Mouse (Mus musculus) gastrocnemius, postnatal 25 days (tissue): ENCODE data around the gene Fbxl21. TPM values are rescaled to one million over a fixed set of nuclear protein-coding genes. Genes with fewer than 3 reads are reported as not detected.

ENCODE experiments used
- DNase-seq: peaks from one replicate; pipeline ENCODE4 v3.0.0; 2022
- total RNA-seq, 2 experiments: library from RNA; stranded (reverse); gene quantifications; 1 replicate in 1 of 2; 2 replicates in 1 of 2; pipeline ENCODE4 v1.2.3; 2021

The Fbxl21 gene
- total RNA-seq, 2 experiments from 2014 or later: 0.51 TPM; not detected in 1

DNA sequence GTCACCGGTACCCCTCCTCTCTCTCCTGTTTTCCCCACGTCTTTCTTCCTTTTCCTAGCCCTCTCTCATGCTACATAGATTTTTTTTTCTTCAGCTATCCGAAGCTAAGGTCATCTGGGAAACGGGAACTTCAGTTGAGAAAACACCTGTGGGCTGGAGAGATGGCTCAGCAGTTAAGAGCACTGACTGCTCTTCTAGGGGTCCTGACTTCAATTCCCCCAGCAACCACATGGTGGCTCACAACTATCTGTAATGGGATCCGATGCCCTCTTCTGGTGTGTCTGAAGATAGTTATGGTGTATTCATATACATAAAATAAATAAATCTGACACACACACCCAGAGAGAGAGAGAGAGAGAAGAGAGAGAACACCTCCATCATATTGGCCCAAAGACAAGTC is 13.3 kb downstream of the Fbxl21 start:
- DNase-seq: no peak

DNA sequence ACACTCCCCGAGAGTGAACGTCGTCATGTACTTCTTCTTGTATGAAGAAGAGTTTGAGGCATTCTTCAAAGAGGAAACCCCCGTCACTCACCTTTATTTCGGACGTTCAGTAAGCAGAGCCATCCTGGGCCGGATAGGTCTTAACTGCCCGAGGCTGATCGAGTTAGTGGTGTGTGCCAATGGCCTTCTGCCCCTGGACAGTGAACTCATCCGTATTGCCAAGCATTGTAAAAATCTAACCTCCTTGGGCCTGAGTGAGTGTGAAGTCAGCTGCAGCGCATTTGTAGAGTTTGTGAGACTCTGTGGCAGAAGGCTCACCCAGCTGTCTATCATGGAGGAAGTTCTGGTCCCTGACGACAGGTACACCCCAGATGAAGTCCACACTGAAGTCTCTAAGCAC is 14.8 kb downstream of the Fbxl21 start:
- DNase-seq: no peak

DNA sequence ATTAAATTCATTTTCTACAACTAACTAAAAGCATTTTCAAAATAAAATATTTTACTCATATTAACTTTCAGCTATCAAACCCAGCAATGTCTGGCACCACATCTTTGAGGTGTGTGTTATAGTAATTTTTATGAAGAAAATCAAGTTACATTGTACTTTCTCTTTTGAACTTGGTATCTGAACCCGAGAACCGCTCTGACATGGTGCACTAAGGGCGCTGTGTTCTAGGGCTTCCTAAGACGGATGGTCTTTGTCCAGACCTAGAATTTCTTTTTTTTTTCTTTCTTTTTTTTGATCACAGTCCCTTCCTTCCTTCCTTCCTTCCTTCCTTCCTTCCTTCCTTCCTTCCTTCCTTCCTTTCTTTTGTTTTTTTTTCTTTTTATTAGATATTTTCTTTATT is 17.6 kb downstream of the Fbxl21 start:
- DNase-seq: no peak

DNA sequence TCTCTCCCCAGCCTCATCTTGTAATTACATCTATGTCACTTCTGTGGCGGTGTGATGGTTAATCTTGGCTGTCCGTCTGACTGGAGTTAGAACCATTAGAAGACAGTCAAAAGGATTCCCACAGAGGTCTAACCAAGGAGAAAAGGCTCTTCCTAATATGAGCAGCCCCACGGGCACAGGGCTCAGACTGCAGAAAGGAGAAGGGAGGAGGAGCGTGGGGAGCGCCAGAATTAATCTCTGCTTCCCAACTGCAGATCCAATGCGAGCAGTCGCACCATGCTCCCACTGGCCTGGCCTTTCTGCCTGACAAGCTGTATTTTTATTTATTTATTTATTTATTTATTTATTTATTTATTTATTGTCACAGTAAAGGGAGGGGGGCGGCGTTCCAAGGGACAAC is 21.5 kb downstream of the Fbxl21 start:
- no peak for DNase-seq

DNA sequence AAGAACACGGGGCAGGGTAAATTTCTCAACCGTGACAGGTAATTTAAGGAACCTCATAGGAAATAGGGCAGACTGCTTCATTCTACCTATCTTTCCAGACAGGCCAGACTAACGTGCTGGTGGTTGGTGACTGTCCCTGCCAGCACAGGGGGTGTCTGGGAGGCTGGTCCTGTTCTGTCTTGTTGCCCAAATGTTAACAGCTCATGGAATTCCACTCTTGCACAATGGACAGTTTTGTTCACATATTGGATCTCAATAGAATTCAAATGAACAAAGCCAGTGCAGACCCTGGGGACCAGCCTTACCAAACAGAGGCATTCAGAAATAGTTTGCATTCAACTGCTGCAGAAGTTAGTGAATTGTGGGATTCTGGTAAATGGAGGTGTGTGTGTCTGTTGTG is 22.7 kb downstream of the Fbxl21 start:
- DNase-seq: no peak

DNA sequence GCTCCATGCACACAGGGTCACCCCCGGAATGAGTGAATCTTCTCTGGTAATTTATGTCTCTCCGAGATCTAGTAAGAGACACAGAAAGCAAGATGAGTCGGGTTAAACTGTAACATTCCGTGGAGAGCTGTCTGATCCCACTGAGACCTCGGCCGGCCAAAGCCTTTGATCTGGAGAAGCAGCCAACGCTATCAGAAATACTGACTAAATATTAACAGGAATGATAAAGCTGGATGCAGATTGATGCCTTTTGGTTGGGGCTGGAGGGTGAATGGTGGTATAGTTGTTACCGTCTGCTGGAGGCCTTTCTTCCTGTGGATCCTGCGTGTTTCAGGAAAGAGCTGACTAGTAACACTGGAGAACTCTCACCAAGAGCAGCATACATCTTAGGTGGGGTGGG is 26.1 kb downstream of the Fbxl21 start, which contains the start of gene Lect2:
TSS of gene Lect2 (minus strand) at position 102 of the 400 bp plus-strand sequence.
- no peak for DNase-seq

DNA sequence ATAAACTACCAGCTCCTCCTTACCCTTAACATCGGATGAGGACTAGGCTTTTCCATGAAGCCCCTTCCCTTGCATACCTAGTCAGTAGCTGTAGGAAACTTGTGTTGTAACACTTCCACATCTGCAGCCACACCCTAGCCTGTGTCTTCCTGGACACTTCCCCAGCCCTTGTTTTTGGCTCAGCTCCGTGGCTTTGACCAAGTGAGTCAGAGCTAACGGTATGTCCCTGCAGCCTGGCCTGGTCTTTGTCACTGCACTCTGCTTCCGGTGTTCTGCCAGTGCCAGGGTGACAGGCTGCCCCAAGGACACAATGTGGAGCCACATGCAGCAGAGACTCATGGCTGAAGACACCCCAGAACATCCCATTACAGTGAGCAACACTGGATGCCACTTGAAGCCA is 27.1 kb downstream of the Fbxl21 start:
- peak; percentile 59 for DNase-seq

DNA sequence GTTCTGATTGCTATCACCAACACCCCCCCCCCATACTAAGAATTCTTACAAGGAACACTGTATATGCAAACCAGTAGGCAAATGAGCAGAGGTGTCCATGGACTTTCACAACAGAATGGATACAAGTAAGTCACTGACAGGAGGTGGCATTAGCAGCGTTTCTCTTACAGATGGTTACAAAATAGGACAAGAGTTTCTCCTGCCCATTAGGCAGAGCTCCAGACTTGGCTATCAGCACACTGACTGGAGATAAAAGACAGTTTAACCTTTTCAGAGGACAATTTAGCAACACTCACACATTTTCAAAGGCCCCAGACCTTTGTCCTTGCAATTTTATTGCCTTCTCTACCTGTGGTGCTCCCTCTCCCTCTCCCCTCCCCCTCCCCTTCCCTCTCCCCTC is 28.3 kb downstream of the Fbxl21 start:
- no peak for DNase-seq

DNA sequence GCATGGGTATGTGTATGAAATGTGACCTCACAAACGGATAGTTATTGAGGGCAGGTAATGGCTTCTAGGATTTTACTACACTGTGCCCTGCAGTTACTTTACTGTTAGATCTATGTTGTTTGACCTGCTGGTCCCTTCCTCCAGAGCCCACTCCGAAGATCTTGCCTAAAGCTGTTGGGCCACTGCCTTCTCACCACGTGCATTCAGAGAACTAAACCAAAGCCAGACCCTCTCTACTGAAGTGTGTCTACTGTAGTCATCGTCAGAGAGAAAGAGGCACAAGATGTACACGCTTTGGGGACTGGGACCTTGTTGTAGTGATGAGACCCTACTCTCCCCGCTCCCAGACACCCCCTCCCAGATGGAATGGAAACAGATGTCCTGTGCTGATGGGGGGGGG is 29.4 kb downstream of the Fbxl21 start:
- DNase-seq: no peak

DNA sequence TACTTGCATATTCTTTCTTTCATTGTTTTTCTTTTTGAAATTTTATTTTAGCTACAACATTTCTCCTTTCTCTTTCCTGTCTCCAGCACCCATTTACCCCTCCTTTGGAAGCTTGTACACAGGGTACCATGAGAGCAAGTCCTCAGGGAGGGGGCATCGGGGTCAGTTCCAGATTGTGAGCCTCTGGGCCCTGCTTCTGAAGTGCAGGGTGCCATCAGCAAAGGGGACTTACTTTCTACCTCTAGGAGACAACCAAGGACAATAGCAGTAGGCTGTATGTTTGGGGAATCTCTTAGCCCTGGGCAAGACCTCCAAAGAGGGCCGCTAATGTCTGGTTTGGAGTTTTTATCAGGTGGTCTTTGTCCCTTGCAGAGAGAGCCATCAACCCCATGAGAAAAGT is 31.7 kb downstream of the Fbxl21 start:
- DNase-seq: no peak

DNA sequence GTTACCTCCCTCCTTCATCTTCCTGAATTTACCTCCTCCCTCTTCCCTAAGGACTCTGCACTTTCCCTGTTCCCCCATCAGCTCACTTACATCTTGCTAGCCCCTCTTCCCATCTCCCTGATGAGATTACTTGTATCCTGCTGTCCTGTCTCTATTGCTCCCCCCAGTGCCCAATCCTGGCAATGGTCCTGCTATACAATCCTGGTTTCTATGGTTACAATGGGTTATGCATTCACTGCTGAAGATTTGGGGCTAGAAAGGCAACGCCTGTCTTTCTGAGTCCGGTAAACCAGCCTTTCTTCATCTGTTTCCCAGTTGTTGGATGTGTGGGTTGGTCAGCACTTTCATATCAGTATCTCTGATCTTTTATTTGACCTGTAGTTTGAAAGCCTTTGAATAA is 32.1 kb downstream of the Fbxl21 start:
- no peak for DNase-seq

DNA sequence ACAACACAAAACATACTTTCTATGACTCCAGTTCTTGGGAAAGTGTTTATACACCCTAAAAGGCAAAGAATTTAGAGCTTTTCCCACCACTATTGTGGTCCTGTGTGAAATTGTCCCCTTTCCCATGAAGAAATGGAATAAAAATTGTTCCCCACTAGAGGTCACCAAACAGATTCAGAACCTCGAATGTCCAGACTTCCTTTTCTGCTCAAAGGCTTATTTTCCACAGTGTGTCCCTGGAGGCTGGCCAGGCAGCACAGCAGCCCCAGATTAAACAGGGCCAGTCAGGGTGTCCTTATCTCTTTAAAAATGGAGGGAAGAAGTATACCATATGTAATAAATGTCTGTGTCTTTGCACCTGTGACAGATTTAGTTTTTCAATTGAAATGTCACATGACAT is 33.7 kb downstream of the Fbxl21 start:
- DNase-seq: peak; percentile 35

DNA sequence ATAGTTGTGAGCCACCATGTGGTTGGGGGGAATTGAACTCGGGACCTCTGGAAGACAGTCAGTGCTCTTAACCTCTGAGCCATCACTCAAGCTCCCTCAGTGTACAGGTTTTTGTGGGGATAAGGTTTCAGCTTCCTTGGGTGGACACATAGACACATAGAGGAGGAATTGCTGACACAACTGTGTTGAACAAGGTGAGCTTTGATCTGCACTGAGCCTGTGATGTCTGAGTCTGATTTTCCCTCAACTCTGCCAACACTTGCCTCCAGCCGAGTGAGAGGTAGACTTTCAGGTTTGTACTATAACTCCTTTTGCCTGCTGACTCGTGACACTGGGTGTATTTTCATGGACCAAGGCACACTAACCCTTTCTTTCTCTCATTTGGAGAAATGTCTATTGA is 34.4 kb downstream of the Fbxl21 start:
- DNase-seq: no peak

DNA sequence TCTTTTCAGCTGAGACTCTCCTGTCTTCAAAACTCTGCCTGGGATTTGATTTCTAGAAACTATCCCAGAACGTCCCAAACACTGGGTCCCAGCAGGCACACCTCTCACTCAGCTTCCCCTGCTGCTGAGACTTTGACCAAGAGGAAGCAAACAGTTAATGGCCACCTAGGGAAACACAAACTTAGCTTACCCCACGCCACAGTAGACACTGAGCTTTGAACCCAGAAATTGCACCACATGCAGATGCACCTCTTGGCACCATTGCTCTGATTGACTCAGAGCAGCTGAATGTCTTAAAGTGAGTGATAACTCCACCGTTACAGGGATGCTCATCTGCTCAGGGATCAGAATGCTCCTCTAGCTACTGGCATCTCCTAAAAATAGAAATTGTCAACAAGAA is 36.5 kb downstream of the Fbxl21 start:
- no peak for DNase-seq

DNA sequence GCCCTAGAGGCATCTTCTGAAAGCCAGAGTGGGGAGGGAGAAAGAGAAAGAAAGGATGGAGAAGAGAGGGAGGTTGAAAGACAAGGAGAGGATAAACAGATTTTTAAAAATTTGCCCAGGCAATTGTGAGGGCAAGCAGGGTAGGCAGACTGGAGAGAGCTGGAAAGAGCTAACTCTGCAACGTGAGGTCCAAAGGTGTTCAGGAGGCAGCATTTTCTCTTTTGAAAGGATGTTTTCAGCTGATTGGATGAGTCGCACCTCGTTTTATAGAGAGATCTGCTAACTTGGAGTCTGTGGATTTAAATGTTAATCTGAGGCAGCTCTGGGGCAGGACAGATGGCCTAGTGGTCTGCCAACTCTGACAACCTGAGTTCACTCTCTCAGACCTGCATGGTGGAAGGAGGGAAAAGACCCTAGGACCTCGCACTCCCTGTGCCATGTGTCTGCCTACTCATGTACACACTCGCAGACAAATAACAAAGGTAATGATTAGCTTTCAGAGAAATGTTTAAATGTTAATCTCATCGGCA is 37.6 kb downstream of the Fbxl21 start:
- DNase-seq: no peak

DNA sequence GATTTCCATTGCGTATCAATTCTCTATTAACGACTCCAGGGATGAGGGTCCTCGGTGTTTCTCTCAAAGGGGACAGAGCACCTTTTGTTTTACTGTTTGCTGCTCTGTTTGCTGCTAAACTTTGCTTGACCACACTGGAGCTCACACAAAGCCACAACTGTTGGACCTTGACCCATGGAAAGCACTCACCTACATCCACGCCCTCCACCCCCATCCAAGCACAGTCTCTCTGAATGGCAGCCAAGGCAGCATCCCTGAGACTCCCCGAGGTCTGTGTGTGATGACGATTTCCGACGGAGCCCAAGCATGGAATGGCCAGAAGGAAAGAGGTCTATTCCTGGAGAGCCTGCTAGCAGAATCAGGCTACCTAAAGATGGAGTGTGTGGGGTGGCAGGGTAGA is 38.9 kb downstream of the Fbxl21 start:
- no peak for DNase-seq

DNA sequence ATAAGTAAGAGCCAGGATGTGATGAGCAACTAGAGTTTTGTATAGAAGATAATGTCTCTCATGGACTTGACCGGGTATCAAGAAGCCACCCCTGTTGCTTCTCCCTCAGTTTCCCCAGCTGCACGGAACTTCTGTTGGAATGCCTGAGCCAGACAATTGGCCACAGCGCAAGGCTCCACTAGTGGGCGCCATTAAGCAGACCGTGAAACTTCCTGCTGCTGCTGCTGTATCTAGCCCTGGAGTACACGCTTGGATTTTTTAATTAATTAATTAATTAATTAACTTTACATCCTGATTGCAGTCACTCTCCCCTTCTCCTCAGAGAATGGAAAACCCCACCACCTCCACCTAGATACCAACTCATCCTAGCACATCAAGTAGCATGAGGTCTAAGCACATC is 40.8 kb downstream of the Fbxl21 start:
- no peak for DNase-seq

DNA sequence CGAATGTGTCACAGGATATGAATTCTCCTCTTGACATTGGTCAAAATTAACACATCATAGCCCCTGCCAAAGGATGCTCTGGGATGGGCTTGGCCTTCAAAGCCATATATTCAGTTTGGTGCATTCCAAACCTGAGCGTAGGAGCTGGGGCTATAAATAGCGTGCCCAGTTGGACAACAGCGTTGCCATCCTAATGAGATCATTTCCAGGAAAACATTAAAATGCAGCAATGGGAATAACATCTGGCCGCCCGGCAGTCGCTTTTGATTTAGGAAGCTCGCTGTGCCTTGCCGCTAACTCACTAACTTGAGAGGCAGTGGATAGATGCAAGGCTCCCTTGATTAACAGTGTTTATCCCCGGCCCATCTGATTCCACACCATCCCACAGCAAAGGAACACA is 44.1 kb downstream of the Fbxl21 start:
- peak; percentile 36 for DNase-seq

DNA sequence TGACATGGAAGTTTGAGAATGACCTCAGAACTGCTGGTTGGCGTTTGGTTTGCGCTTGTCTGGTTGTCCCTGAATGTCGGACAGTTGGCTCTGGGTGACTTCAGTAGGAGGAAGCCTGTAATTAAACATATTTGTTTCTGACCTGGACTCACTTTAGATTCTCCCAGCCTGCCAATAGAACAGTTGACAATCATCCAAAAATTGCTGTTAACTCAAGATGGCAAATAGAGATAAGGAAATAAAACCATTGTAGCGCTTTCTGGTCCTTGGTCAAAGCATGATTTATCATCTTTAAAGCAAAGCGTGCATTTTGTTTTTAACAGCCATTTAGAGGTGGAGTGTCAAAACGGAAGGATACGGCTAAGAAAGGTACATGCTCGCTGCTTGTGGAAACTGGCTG is 49.4 kb downstream of the Fbxl21 start:
- DNase-seq: no peak

DNA sequence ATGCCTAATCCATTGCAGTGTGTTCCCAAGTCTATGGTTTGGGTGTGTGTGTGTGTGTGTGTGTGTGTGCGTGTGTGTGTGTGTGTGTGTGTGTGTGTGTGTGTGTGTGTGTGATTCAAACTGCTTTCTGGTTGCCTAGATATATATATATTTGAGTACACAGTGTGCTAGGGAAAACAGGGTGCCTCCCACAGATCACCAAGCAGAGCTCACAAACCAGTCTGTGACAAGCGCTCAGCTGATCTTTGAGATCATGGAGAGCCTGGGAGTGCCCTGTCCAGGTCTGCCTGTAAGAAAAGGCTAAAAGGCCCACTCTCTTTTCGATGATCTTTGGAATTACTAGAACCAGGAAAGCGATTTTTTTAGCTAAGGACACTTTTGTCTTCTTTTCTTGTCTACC is 52.8 kb downstream of the Fbxl21 start:
- no peak for DNase-seq

DNA sequence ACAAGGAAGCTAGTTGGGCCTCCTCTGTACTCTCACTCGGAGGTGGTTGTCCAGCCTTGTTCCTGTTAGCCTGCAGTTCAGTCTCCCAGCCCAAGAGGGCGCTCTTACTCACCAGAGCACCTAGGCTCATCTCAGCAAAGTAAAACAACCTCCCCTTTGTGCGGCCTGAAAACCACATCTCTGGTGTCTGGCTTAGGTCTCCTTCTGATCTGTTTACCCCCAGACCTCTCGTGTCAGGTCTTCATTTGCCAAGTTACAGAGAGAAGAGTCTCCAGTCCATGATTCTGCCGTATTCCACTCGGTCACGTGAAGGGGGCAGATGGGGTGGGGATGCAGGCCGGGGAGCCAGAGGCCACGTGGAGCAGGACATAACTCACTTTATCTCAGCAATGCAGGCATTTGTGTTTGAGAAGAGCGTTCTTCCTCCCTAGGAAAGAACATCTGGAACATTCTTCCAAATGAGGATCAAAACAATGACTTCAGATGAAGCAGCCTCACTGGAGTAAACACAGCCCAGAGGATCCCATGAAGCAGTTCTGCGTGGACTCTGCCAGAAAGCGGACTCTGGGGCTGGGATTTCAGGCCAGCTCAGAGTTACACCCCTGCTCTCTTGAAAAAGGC is 53.5 kb downstream of the Fbxl21 start:
- DNase-seq: peak; percentile 62

DNA sequence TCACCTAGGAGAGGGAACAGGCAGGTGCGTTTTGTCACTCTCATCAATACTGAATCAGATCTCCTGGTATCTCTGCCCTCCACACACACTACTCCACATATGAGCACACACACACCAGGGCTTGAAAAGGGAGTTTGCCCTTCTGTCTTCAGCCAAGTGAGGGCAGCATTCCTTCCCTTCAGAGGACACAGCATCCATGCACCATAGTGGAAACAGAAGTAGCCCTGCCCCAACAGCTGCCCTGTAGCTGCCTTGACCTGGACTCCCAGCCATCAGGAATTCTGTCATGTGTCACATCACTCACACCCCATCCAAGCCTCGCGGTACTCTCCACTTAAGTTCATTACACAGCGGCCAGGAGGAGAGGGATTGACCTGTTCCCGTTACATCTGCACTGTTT is 55.8 kb downstream of the Fbxl21 start:
- DNase-seq: no peak

DNA sequence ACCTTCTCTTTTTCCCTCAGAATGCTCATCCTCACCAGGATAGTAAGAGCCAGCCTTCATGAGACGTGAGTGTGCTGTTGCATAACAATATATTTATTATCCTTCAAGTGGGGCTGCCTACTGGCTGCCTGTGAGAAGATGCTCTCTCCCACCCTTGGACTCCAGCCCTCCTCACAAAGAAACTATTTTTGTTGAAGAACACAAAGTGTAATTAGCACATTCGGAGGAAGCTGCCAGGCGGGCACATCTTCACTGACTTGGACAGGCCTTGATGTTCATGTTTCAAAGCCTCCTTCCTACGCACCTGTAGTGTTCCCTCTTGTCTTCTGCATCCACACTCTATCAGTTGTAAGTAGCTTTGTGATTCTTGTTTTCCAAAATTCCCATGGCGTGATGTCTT is 58.2 kb downstream of the Fbxl21 start:
- DNase-seq: no peak

DNA sequence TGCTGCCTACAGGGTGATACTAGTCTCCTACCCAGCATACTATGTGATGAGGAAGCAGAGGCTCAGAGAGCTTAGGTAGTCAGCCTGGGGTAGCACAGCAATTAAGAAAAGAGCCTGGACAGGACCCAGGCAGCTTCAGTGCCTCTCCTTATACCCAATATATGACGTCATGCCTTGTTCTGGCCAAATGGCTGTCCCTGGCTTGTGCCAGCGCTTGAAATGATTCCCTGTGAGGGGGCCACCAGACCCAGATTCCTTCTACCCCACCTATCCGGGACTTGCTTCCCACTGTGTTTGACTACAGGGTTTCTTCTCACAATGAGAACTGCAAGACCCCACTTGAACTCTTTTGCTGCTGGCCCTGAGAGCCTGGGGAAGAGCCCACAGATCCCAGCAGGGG is 59.2 kb downstream of the Fbxl21 start:
- DNase-seq: no peak

DNA sequence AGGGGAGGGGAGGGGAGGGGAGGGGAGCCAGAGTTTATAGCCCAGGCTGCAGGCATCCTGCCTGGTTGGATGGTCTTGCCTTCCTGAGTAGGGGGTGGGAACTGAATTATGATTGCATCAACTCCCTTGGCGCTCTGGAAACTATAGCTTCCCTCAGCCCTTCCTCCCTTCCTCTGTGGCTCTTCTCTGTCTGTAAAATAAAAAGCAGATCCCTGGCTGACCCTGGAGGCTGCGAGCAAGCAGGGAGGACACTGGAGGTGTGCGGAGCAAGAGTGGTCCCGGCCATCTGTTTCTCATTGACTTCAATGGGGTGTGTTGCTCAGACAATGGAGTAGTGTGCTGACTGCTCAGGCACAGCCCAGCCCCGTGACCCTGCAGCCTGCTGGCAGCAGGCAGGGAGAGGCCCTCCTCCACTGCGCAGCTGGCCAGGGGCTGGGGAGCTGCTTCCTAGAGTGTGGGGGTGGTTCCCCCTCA is 59.7 kb downstream of the Fbxl21 start:
- DNase-seq: peak; percentile 80
